Mouse (Mus musculus) neural tube, embryonic 12.5 days (tissue): ENCODE results near the gene Trim41. TPM values are rescaled to one million over a fixed set of nuclear protein-coding genes. Genes with fewer than 3 reads are reported as not detected.
A peak's percentile ranks its signal among the peaks of the same experiment; 100 is the strongest.
"Not testable (repeated sequence)": the region's sequence is repeated elsewhere in the genome, so short reads cannot be mapped to it uniquely, and the experiment has no call there.

Experiments
- ATAC-seq: fragments of 200-750 bp; cut with Nextera tagmentation; 2 replicates; pipeline ENCODE4 v1.8.0; 2017; ENCODE audit warnings: low read depth, mild to moderate bottlenecking, moderate TSS enrichment, moderate library complexity; ENCODE audit not compliant: low FRiP score
- H3K27ac ChIP-seq: fragments of 300-500 bp; sonication (generic); 2 replicates; pipeline ENCODE4 v1.5.1; 2016
- H3K27me3 ChIP-seq: fragments of 300-500 bp; sonication (generic); replicated peaks from 2 replicates; pipeline ENCODE4 v1.6.1; 2016; ENCODE audit warnings: mild to moderate bottlenecking
- H3K36me3 ChIP-seq: fragments of 300-500 bp; sonication (generic); 2 replicates; pipeline ENCODE4 v1.6.1; 2016; ENCODE audit warnings: mild to moderate bottlenecking
- H3K4me1 ChIP-seq: fragments of 300-500 bp; sonication (generic); 2 replicates; pipeline ENCODE4 v1.6.1; 2016
- H3K4me2 ChIP-seq: fragments of 300-500 bp; sonication (generic); replicated peaks from 2 replicates; pipeline ENCODE4 v1.6.1; 2016; ENCODE audit warnings: mild to moderate bottlenecking
- H3K4me3 ChIP-seq: fragments of 300-500 bp; sonication (generic); 2 replicates; pipeline ENCODE4 v1.5.1; 2016
- H3K9ac ChIP-seq: fragments of 300-500 bp; sonication (generic); 2 replicates; pipeline ENCODE4 v1.6.1; 2016; ENCODE audit warnings: mild to moderate bottlenecking
- H3K9me3 ChIP-seq: fragments of 300-500 bp; sonication (generic); 2 replicates; pipeline ENCODE4 v1.6.1; 2016; ENCODE audit warnings: mild to moderate bottlenecking
- WGBS: fragments of 180-500 bp; shearing (Covaris S2); methylation state at CpG from one replicate; pipeline ENCODE4 v1.1.7; 2016; 5-methylcytosine and 5-hydroxymethylcytosine counted together
- polyA plus RNA-seq: library from polyadenylated mRNA; unstranded; fragments of >200 nt; fragmentation: Nextera tagmentation; extraction: Ambion mirVana; gene quantifications from 2 replicates; pipeline ENCODE4 v1.2.1, GENCODE M21; 2016

The Trim41 gene
- polyA plus RNA-seq, 1 experiment from 2014 or later: 7.6 TPM

DNA sequence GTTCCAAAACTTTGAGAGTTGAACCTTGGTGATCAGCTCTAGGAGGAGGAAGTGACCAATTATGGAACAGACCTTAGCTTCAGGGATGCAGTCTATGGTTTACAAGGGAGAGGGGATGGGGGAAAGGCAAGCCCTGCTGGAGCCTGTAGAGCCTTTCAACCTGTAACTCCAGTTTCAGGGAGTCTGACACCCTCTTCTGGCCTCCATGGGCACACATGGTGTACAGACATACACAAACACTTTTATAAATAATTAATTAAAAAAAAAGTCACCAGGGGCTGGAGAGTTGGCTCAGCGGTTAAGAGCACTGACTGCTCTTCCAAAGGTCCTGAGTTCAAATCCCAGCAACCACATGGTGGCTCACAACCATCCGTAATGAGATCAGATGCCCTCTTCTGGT is 29.2 kb upstream of the Trim41 start:
- peaks cover 11% of the 10 kb centered on the region; the same call in 1 of the 2 replicates for H3K27me3 ChIP-seq
- not testable (repeated sequence) for H3K4me3 ChIP-seq, H3K27ac ChIP-seq, H3K4me2 ChIP-seq, H3K36me3 ChIP-seq, H3K9ac ChIP-seq, ATAC-seq, H3K9me3 ChIP-seq, H3K4me1 ChIP-seq
- 82% methylated on average over 2 of the region's 2 CpGs for WGBS

DNA sequence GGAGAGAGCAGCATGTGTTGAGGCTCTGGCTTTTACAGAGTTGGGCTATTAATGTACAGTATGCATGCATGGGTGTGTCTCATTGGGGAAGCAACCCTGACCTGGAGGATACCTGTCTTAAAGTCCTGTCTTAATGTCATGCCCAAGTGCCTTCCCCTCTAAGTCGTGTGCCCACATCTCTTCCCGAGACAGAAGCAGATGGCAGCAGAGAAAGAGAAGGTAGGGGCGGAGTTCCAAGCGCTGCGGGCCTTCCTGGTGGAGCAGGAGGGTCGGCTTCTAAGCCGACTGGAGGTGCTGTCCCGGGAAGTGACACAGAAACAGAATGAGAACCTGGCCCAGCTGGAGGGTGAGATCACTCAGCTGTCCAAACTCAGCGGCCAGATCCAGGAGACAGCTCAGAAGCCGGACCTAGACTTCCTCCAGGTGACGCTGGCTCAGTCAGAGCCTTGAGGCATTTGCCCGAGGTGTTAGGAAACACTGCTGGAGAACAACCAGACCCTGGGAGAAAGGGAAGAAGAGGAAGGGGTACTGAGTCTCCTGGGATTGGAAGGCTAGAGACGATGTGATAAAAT is 28.2 kb upstream of the Trim41 start:
- Histone ChIP-seq H3K27me3 (peaks cover 11% of the 10 kb centered on the region; the same call in 1 of the 2 replicates), H3K4me2 (no peak overlapping the region), H3K4me3 (no peak overlapping the region), H3K36me3 (no peaks in the 10 kb centered on the region), H3K27ac (no peak overlapping the region), H3K9ac (no peak overlapping the region), H3K4me1 (no peaks in the 10 kb centered on the region; the same call in 1 of the 2 replicates), H3K9me3 (no peaks in the 10 kb centered on the region)
- no peak for ATAC-seq
- 37% methylated on average over 13 of the region's 13 CpGs for WGBS

DNA sequence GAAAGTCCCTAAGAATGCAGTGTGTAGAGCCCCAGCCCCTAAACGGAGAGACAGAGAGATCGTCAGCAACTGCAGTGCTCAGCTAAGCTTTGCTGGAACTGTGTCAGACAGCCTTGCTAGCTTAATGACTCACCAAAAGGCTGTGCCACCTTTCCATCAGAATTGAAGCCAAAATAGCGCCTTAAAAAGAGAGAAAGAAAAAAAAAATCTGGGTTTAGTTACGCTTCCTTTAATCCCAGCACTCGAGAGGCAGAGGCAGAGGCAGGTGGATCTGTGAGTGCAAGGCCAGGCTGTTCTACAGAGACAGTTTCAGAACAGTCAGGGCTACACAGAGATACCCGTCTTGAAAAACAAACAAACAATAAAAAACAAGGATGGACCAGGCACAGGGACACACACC is 27.2 kb upstream of the Trim41 start:
- no peak overlapping the region for H3K4me2 ChIP-seq
- H3K36me3 ChIP-seq: no peaks in the 10 kb centered on the region
- no peaks in the 10 kb centered on the region for H3K9me3 ChIP-seq
- no peaks in the 10 kb centered on the region; the same call in 1 of the 2 replicates for H3K4me1 ChIP-seq
- no peak overlapping the region for H3K27ac ChIP-seq
- H3K27me3 ChIP-seq: peaks cover 8% of the 10 kb centered on the region; the same call in 1 of the 2 replicates
- ATAC-seq: no peak
- no peak overlapping the region for H3K4me3 ChIP-seq
- WGBS: 63% methylated on average over 6 of the region's 6 CpGs
- no peak overlapping the region for H3K9ac ChIP-seq

DNA sequence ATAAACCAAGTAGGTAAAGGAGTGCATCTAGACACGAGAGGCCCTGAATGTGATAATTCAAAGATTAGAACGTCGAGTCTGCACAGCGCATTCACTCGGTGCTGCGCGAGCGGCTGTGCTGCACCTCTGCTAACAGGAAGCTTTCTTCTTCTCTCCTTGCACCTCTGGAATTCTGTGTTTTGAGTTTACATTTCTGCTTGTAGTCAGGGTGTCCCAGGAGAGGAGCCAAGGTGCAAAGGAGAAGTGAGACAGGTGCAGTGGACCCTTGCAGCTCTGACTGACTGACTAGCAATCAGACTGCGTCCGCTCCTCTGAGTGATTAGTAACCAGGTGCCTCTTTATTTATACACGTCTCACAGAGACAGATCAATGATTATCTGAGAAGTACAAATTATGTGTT is 26.0 kb upstream of the Trim41 start:
- WGBS: 86% methylated on average over 11 of the region's 11 CpGs
- Histone ChIP-seq H3K27ac (no peak overlapping the region), H3K9me3 (no peaks in the 10 kb centered on the region), H3K9ac (no peak overlapping the region), H3K4me1 (peaks cover 7% of the 10 kb centered on the region), H3K36me3 (no peaks in the 10 kb centered on the region), H3K27me3 (peaks cover 4% of the 10 kb centered on the region; the same call in 1 of the 2 replicates), H3K4me2 (no peak overlapping the region), H3K4me3 (no peak overlapping the region)
- no peak for ATAC-seq

DNA sequence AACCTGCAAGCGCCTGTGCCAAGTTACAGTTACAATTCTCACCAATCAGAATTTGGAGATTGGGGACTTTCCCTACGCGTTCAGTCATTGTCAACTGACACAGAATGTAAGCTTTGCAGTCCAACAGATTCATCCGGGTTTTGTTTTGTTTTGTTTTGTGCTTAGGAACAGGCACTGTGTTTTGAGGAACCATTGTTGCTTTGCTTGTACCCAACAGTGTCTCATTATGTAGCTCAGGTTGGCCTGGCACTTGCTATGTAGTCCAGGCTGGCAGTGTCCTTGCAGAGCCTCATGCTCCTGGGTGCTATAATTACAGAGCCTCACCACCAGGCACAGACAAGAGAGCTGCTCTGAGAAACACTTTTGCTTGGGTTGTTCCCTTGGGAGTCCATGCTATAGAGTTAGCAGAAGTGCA is 25.2 kb upstream of the Trim41 start:
- Histone ChIP-seq H3K9me3 (no peaks in the 10 kb centered on the region), H3K36me3 (no peaks in the 10 kb centered on the region), H3K27me3 (peaks cover 4% of the 10 kb centered on the region; the same call in 1 of the 2 replicates), H3K4me1 (peaks cover 8% of the 10 kb centered on the region), H3K4me3 (no peak overlapping the region), H3K9ac (no peak overlapping the region), H3K27ac (no peak overlapping the region), H3K4me2 (no peak overlapping the region)
- ATAC-seq: no peak
- WGBS: 85% methylated on average over 4 of the region's 4 CpGs

DNA sequence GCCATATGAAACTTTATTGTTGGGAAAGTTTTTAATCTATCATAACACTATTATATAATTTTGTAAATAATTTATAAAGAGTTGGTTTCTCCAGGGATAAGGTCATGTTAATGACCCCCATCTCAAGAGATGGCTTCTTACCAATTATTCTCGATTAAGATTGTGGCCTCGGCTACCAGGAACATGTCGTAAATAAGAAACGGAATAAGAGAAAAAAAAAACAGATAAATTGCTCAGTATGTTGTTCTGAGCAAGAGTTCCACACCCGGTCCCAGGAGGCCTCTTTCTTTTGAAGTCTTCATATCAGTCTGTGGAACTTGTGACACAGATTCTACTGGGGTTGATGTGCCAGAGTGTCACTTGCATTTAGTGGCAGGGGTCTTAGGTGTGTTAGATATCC is 24.1 kb upstream of the Trim41 start:
- H3K4me1 ChIP-seq: peaks cover 11% of the 10 kb centered on the region
- ATAC-seq: no peak
- H3K27me3 ChIP-seq: peaks cover 10% of the 10 kb centered on the region
- H3K9ac ChIP-seq: no peak overlapping the region
- no peaks in the 10 kb centered on the region for H3K36me3 ChIP-seq
- WGBS: 88% methylated on average over 5 of the region's 5 CpGs
- no peak overlapping the region for H3K4me2 ChIP-seq
- no peaks in the 10 kb centered on the region for H3K9me3 ChIP-seq
- no peak overlapping the region for H3K27ac ChIP-seq
- no peak overlapping the region for H3K4me3 ChIP-seq

DNA sequence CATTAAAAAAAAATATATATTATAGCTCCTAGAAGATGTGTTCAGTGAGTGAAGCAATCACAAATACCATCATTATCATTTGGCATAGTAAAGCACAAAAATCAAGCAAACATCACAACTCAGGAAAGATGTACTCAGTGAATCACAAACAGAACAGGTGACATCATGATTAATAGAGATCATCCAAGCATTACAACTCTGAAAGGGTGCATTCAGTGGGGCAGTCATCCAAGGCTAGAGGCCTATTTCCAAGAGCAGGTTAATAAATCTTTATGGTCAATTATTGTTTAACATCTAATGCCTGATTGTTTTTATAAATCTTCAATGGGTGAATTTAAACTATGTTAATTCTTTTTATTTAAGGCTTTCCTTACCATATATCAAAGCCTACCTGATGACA is 23.7 kb upstream of the Trim41 start:
- H3K9ac ChIP-seq: no peak overlapping the region
- no peaks in the 10 kb centered on the region for H3K36me3 ChIP-seq
- H3K9me3 ChIP-seq: no peaks in the 10 kb centered on the region
- no peak for ATAC-seq
- H3K4me1 ChIP-seq: peaks cover 11% of the 10 kb centered on the region
- peaks cover 12% of the 10 kb centered on the region for H3K27me3 ChIP-seq
- H3K4me2 ChIP-seq: no peak overlapping the region
- H3K27ac ChIP-seq: no peak overlapping the region
- H3K4me3 ChIP-seq: no peak overlapping the region

DNA sequence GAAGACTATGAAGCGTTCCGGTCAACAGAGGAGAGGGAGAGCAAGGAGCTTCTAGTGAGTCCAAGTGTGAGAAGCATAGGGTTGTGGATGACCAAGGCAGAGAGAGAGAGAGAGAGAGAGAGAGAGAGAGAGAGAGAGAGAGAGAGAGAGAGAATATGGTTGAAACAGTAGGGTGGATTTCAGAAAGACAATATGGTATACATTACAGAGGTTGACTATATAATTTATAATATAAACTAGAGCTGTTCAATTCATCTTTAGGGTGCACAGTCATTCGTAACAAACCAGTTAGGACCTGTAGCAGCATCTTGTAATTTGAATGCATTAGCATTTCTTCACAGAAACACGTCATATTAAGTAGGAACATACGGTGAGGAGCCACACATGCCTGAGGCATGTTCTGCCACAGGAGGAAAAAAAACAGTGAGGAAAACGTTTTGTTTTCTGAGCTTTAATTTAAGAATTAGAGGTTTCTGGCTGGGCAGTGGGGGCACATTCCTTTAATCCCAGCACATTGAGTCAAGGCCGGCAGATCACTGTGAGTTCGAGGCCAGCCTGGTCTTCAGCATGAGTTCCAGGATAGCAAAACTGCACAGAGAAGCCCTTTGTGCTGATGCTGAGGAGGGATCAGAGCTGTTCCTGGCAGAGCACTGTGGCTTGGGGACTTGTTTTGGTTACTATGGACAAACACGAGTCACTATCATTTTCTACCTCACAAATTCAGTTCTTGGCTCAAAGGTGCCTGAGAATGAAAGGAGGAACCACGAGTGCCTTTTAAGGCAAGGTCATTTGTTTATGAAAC is 21.9 kb upstream of the Trim41 start:
- no peak for ATAC-seq
- Histone ChIP-seq H3K27me3 (peaks cover 12% of the 10 kb centered on the region), H3K9ac (no peak overlapping the region), H3K4me1 (peaks cover 11% of the 10 kb centered on the region; the same call in 1 of the 2 replicates), H3K4me3 (no peak overlapping the region; the same call in 1 of the 2 replicates), H3K9me3 (no peaks in the 10 kb centered on the region), H3K27ac (no peak overlapping the region), H3K4me2 (peak overlapping the region; percentile 69), H3K36me3 (no peaks in the 10 kb centered on the region)
- 74% methylated on average over 10 of the region's 10 CpGs for WGBS

DNA sequence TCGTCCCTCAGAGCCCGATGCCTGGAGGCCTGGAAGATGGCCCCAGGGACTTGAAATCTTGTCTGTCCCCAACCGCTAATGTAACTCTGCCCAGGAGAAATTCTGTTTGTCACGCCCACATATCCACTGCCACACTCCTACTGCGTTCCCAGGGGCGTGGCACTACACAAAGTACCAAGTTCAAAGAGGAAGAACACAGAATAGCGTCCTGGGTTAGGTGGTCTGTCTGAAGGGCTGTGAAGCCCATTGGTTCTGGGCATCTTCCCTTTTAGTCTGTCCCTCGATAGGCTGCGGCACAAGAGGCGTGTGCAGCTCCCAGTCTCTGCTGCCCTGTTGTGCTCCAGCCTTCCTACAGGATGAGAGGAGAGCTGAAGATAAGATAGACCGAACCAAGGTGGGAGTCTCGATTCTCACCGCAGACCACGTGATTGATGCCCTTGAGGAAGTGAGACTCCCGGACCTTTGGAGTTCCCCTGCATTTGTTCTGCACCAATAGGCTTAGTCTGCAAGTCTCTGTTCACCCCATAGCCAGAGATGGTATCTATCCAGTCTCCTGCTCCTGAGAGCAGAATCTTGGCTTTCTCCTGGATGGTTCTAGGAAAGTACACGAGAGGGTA is 21.1 kb upstream of the Trim41 start:
- Histone ChIP-seq H3K27ac (no peak overlapping the region), H3K4me3 (peak overlapping the region; percentile 87), H3K4me2 (peak overlapping the region; percentile 69), H3K9me3 (no peaks in the 10 kb centered on the region), H3K9ac (peak overlapping the region; percentile 70), H3K36me3 (no peaks in the 10 kb centered on the region), H3K27me3 (peaks cover 12% of the 10 kb centered on the region), H3K4me1 (peaks cover 11% of the 10 kb centered on the region; the same call in 1 of the 2 replicates)
- WGBS: 3% methylated on average over 16 of the region's 16 CpGs
- peak; percentile 39; the same call in 1 of the 2 replicates for ATAC-seq

DNA sequence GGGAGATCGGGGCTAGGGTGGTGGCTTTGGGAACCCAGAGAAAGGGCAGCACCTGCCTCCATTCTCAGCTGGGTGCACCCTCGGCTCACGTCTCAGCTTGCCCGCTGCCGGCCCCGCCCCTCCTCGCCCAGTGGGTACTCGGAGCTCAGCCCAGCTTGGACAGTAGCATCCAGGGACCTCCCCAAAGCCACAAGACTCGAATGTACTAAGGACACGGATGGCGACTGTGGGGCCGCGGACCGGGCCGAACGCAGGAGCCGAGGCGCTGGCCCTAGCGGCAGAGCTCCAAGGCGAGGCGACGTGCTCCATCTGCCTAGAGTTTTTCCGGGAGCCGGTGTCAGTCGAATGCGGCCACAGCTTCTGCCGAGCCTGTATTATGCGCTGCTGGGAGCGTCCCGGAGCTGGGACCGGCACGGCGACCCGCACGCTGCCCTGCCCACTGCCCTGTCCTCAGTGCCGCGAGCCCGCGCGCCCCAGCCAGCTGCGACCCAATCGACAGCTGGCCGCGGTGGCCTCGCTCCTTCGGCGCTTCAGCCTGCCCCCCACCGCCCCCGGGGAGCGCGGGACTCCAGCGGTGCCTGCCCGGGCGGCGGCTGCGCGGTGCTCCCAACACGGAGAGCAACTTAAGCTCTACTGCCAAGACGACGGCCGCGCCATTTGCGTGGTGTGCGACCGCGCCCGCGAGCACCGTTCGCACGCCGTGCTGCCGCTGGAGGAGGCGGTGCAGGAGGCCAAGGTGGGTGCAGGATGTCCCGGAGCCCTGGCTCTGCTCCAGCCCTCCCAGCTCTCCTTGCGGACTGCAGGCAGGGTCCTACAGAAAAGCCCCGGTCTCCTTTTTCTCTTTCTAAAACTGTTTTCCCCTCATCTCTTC is 20.4 kb upstream of the Trim41 start:
- ATAC-seq: peak; percentile 55
- Histone ChIP-seq H3K4me3 (peak overlapping the region; percentile 87), H3K27me3 (peaks cover 12% of the 10 kb centered on the region), H3K4me2 (peak overlapping the region; percentile 69), H3K9me3 (no peaks in the 10 kb centered on the region), H3K36me3 (no peaks in the 10 kb centered on the region), H3K27ac (no peak overlapping the region), H3K9ac (peak overlapping the region; percentile 70), H3K4me1 (peaks cover 11% of the 10 kb centered on the region; the same call in 1 of the 2 replicates)
- WGBS: under 1% methylated on average over 77 of the region's 77 CpGs

DNA sequence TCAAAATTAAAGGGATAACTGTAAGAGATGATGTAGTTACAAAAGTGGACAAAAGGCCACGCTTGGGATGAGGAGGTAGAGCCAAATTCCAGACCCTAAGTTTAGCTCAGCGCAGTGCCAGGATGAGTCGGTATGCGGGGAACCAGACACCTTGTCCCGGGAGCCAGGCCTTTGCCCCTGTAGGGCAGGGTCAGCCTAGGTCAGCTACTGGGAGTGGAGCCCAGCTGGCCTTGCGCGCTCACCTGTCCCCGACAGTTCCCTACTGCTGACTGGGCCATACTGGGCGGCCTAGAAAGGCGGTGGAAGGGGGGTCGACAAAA is 19.8 kb upstream of the Trim41 start:
- ATAC-seq: peak; percentile 3; the same call in 1 of the 2 replicates
- Histone ChIP-seq H3K27ac (no peak overlapping the region), H3K9me3 (no peaks in the 10 kb centered on the region), H3K4me1 (peaks cover 11% of the 10 kb centered on the region; the same call in 1 of the 2 replicates), H3K4me3 (peak overlapping the region; percentile 87), H3K36me3 (no peaks in the 10 kb centered on the region), H3K27me3 (peaks cover 12% of the 10 kb centered on the region), H3K4me2 (peak overlapping the region; percentile 69), H3K9ac (peak overlapping the region; percentile 70)
- WGBS: 7% methylated on average over 11 of the region's 11 CpGs

DNA sequence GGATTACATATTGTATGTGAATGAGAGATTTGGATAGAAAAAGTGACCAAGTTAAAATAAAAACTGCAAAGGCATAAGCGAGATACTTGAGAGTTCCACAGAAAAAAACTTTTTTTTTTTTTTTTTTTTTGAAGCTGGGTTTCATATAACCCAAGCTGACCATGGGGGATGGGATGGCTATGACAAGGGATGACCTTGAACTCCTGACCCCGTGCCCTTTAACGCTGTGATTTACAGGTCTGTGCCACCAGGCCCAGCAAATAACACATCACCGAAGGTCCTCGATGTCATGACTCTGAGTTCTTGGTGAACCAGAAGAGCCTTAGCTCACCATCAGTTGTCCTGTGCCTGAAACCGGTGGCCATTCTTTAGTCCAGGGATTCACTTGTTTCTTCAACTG is 18.8 kb upstream of the Trim41 start:
- peaks cover 12% of the 10 kb centered on the region for H3K27me3 ChIP-seq
- peaks cover 11% of the 10 kb centered on the region; the same call in 1 of the 2 replicates for H3K4me1 ChIP-seq
- H3K9me3 ChIP-seq: no peaks in the 10 kb centered on the region
- no peak for ATAC-seq
- H3K9ac ChIP-seq: no peak overlapping the region
- WGBS: 78% methylated on average over 6 of the region's 6 CpGs
- H3K4me3 ChIP-seq: no peak overlapping the region
- no peaks in the 10 kb centered on the region for H3K36me3 ChIP-seq
- no peak overlapping the region for H3K27ac ChIP-seq
- H3K4me2 ChIP-seq: no peak overlapping the region
